Mouse (Mus musculus): ENCODE measurements around the gene Mob4.

- TF ChIP-seq CTCF (IDR thresholded peaks at IDR 0.05; ENCODE audit: low read depth, low read length) (no peak), POLR2A (IDR thresholded peaks at IDR 0.05; ENCODE audit: borderline replicate concordance, low read depth, low read length) (no peak)
Measured at GRCm38 (mm10) chr1:55195021-55195420, 64.0 kb downstream of the Mob4 start.
